Mouse (Mus musculus) urinary bladder, postnatal 36 days (tissue): Measurements from ENCODE around the gene Supt3.

ENCODE experiments used
- DNase-seq, 2 experiments: peaks; one replicate each; pipeline ENCODE4 v3.0.0; 2022; ENCODE audit warnings: low spot score in 2 of 2, mixed read lengths in 1 of 2

The Supt3 gene

DNA sequence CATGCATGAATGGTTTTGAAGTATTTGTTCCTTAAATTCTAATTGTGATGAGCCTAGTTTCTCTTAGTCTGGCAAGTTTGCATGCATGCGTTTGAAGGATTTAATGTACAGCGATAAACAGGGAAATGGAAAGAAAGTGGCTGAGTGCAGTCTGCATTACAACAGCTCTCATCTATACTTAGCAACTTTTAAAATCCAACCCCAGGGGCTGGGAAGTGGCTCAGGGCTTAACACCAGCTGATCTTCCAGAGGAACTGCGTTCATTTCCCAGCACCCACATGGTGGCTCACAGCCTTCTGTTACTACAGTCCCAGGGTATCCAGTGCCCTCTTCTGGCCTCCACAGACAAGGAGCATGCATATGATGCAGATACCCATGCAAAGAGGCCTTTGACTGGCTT is 346.9 kb downstream of the Supt3 start:
- no peak for DNase-seq

DNA sequence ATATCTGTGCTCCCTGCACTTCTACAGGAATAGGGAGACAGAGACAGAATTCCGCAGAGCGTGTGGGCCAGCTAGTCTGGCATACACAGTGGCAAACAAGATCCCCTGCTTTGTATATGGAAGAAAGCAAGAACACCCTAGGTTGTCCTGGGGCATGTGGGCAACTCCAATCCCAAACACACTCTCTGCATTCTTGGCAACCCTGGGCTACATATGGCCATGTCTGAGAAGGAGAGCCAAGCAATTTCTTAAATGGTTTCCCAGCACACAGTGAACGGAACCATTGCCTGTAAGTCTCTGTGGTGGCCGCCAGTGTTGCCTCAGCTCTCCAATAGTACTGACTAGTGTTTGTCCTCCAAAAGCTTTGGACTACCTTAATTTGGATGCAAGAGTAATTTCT is 351.7 kb downstream of the Supt3 start:
- DNase-seq: no peak

DNA sequence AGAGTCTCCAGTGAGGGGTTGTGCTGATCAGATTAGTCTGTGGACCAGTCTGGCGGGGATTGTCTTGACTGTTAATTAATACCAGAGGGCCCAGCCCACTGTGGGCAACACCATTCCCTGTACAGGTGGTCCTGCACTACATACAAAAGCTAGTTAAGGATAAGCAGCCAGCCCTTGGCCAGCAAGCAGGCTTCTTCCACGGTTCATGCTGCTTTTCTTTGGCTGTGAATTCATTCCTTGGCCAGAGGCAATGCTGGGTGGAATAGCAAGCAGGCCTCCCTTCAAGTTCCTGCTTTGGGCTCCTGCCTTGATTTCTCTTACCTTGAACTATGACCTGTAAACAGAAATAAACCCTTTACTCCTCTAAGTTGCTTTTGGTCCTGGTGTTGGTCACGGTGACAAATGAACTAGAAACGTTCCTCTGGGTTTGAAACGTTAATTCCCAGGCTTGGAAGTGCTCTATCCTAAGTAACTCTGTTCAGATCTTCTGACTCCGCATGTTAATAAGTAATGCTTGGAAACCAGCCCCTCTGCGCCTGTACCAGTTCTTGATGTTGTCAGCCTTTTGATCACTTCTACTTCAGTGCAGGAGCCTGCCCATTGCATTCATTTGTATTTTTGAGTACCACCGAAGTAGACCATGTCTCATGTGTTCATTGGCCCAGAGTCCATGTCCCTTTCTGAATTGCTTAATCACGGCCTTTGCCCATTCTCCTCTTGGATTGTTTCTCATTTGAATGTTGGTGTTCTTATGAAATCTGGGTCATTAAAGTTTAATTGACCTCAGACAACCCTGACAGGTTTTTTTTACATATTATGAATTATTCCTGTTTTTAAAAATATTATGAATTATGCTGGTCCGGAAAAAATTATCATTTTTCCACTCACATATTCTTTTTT is 356.8 kb downstream of the Supt3 start:
- no peak for DNase-seq

DNA sequence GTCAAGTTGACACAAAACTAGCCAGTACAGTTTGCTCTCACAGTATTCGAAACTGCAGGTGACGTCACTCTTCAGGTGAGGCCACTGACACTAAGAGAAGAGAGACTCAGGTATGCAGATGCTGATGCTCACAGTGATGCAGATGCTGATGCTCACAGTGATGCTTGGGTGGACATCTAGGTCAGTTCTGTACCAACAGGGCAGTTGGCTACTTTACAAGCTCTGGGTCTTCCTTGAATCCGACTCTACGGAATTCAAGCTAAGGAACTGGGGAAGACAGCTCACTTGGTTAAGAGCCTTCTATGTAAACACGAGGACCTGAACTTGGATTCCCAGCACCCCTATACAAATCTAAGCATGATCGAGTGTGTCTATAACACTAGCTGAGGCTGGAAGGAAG is 359.5 kb downstream of the Supt3 start:
- DNase-seq: no peak

DNA sequence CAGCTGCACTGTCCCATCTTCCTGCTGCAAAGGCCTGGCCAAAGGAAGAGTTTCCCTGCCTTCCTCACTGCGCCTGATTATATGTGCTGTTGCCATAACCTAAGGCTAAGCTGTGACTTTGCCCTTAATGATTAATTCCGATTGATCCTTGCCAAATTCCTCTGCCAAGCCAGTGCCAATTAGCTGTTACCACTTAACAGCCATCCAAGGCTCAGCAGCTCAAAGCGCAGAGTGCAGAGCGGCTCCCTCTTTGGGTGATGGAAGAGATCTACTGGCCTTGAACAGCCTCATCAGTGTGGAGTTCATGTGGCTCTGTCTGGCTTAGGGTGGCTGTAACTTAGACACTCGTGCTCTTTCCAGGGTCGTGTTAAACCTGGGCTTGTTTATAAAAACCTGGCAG is 366.1 kb downstream of the Supt3 start:
- no peak for DNase-seq

DNA sequence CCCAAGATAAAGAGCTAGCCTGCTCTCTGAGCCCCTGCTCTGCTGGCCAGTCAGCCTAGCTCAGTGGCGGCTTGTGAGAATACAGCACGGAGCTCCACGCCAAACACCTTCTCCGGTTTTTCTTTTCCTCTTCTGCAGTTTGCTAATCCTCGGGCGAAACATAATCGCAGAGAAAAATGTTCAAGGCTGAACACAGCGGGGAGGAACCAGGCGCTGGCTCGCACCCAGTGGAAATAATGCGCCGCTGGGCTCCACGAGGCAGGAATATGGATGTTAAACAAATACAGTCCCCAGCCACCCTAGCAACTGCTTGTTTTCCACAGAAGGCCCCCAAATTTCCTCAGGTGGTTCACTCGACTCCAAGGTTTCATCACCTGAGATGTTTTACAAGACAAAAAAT is 367.7 kb downstream of the Supt3 start:
- DNase-seq: no peak

DNA sequence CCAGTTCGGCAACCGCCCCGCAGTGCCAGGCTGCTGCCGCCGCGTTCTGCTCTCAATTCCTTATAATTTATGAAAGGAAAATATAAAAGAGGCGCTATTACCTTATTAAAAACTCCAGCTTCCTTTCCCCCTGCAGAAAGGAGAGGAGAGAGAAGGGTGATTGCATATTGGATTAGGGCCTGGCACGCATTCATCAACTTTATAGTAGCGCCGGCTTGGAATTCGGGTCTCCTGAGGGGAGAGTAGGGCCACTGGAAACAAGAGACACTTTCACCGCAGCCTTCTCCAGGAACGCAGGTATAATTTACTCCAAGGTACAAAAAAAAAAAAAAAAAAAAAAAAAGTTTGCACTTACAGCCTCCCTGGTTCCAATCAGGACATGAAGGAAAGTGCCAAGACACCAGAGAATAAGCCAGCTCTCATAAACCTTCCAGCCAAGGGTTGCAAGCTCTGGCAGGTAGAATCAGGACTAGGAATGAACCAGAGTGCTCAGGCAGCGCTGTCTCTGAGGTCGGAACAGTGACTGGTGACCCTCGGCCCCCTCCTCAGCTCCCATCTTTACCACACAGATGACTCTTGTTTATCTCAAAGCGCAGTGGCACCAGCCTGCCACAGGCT is 374.5 kb downstream of the Supt3 start:
- no peak for DNase-seq

DNA sequence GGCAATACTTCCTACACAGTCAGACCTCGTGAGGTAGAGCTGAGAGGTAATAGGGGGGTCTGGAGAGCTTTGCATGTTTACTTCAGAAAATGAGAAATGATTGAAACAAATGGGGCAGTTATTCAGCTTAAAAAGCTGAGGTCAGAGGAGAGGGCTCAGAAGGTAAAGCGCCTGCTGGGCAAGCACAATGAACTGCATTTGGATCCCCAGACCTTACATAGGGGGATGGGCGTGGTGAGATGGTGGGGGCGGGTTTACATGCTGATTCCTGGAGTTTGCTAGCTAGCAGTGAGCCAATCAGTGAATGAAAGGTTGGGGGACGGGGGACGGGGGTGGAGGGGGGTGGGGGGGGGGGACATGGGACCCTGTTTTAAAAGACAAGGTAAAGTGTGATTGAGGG is 376.8 kb downstream of the Supt3 start:
- no peak for DNase-seq

GRCm38 (mm10) chr17:45158171-45158691 is 381.3 kb downstream of the Supt3 start:
- DNase-seq: peak in 1 of 2 experiments; percentile 21

DNA sequence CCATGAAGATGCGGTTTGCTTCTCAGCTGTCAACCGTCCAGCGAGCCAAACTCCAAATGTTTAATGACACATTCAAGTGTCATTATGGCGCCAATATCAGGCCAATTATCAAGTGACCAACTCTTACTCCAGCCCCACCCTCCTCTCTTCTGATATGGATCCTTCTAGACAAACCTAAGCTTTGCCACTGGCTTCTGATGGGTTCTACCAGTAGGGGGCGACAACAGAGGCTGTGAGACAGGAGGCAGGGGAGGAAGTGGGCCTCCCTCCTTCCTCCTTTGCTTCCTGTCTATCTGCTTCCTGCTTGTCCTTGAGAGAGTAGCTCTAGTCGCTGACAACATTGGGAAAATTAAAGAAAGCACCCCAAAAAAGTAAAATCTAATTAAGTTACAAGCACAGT is 383.7 kb downstream of the Supt3 start:
- DNase-seq: no peak

DNA sequence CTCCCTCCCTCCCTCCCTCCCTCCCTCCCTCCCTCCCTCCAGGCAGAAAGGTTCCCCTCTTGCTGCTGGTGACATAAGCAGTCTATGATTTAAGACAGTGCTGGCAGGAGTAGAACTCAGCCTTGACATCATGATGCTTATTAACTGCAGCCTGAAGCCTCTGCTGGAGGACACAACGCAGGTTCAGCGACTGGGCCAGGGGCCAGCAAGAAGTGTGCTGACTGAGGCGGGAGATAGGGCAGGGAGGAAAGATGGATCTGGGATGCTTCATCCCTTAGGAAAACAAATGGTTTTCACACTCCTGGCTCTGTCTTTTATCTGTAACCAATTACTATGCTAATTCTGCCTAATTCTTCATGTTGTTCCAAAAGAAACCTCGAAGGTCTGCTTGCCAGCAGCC is 388.8 kb downstream of the Supt3 start:
- no peak for DNase-seq
